Mouse (Mus musculus) heart, embryonic 10.5 days (tissue): ENCODE results near the gene Zc3h12a. TPM values are rescaled to one million over a fixed set of nuclear protein-coding genes. Genes with fewer than 3 reads are reported as not detected.

Source experiments
- DNase-seq: peaks from one replicate; pipeline ENCODE4 v3.0.0-alpha.2; 2017; ENCODE audit warnings: low spot score
- H3K27ac ChIP-seq: fragments of 300-500 bp; sonication (generic); 2 replicates; pipeline ENCODE4 v1.5.1; 2016; ENCODE audit warnings: mild to moderate bottlenecking
- H3K27me3 ChIP-seq: fragments of 300-500 bp; sonication (generic); 2 replicates; pipeline ENCODE4 v1.6.1; 2016; ENCODE audit warnings: mild to moderate bottlenecking; ENCODE audit not compliant: poor library complexity, insufficient read depth, severe bottlenecking
- H3K36me3 ChIP-seq: fragments of 300-500 bp; sonication (generic); 2 replicates; pipeline ENCODE4 v1.6.1; 2016; ENCODE audit warnings: mild to moderate bottlenecking, moderate library complexity
- H3K4me1 ChIP-seq: fragments of 300-500 bp; sonication (generic); 2 replicates; pipeline ENCODE4 v1.6.1; 2016; ENCODE audit warnings: mild to moderate bottlenecking
- H3K4me3 ChIP-seq: fragments of 300-500 bp; sonication (generic); 2 replicates; pipeline ENCODE4 v1.5.1; 2016; ENCODE audit warnings: mild to moderate bottlenecking, moderate library complexity
- H3K9me3 ChIP-seq: fragments of 300-500 bp; sonication (generic); 2 replicates; pipeline ENCODE4 v1.6.1; 2016; ENCODE audit warnings: mild to moderate bottlenecking, moderate library complexity
- WGBS: fragments of 180-500 bp; shearing (Covaris S2); methylation state at CpG from one replicate; pipeline ENCODE4 v1.1.7; 2016; 5-methylcytosine and 5-hydroxymethylcytosine counted together
- polyA plus RNA-seq: library from polyadenylated mRNA; unstranded; fragments of >200 nt; fragmentation: Nextera tagmentation; extraction: Ambion mirVana; gene quantifications from 2 replicates; pipeline ENCODE4 v1.2.1, GENCODE M21; 2016

The Zc3h12a gene
- polyA plus RNA-seq, result 0.92 and 1.2 TPM in 2 replicates

GRCm38 (mm10) chr4:125127305-125128084 lies at the start of gene Zc3h12a:
Gene Zc3h12a, minus strand, starts transcription at chr4:125127840.
- peak within 1 kb of the TSS; percentile 83 for H3K27ac ChIP-seq
- peak; percentile 96 for DNase-seq
- peak within 1 kb of the TSS; percentile 84 for H3K4me3 ChIP-seq
- H3K36me3 ChIP-seq, result no peaks in the 10 kb centered on the region
- H3K4me1 ChIP-seq, result peaks cover 58% of the 10 kb centered on the region
- 2% methylated on average over 62 of the region's 62 CpGs for WGBS
- H3K27me3 ChIP-seq, result peaks cover 13% of the 10 kb centered on the region; the same call in 1 of the 2 replicates
- H3K9me3 ChIP-seq, result no peaks in the 10 kb centered on the region

- Histone ChIP-seq H3K4me1 (0 out of 2 replicates have a peak, but pooled peaks cover 8% of the 10 kb centered on the region), H3K27ac (no peak overlapping the region), H3K9me3 (no peaks in the 10 kb centered on the region)
Measured at GRCm38 (mm10) chr4:125176639-125177165, 49.1 kb upstream of the Zc3h12a start.

GRCm38 (mm10) chr4:125176190-125176589 lies 48.5 kb upstream of the Zc3h12a start:
- no peak overlapping the region for H3K4me3 ChIP-seq
- DNase-seq, result no peak
- no peak overlapping the region for H3K27ac ChIP-seq
- H3K27me3 ChIP-seq, result peaks cover 10% of the 10 kb centered on the region; the same call in 1 of the 2 replicates
- H3K36me3 ChIP-seq, result no peaks in the 10 kb centered on the region
- 87% methylated on average over 5 of the region's 5 CpGs for WGBS
- 0 out of 2 replicates have a peak, but pooled peaks cover 8% of the 10 kb centered on the region for H3K4me1 ChIP-seq
- H3K9me3 ChIP-seq, result no peaks in the 10 kb centered on the region

More at GRCm38 (mm10) chr4:125176639-125177165, 49.1 kb upstream of the Zc3h12a start:
- no peak overlapping the region for H3K4me3 ChIP-seq
- DNase-seq, result no peak
- WGBS, result 29% methylated on average over 13 of the region's 13 CpGs
- no peaks in the 10 kb centered on the region for H3K36me3 ChIP-seq
- peaks cover 5% of the 10 kb centered on the region; the same call in 1 of the 2 replicates for H3K27me3 ChIP-seq

- DNase-seq, result no peak
- peaks cover 15% of the 10 kb centered on the region; the same call in 1 of the 2 replicates for H3K27me3 ChIP-seq
- no peak overlapping the region for H3K27ac ChIP-seq
- no peak overlapping the region for H3K4me3 ChIP-seq
- no peaks in the 10 kb centered on the region for H3K9me3 ChIP-seq
- 0 out of 2 replicates have a peak, but pooled peaks cover 8% of the 10 kb centered on the region for H3K4me1 ChIP-seq
- WGBS, result 67% methylated on average over 2 of the region's 2 CpGs
- H3K36me3 ChIP-seq, result no peaks in the 10 kb centered on the region
Measured at GRCm38 (mm10) chr4:125175591-125175990, 48.0 kb upstream of the Zc3h12a start.

GRCm38 (mm10) chr4:125174516-125175185 lies 47.0 kb upstream of the Zc3h12a start:
- H3K36me3 ChIP-seq, result no peaks in the 10 kb centered on the region
- H3K9me3 ChIP-seq, result no peaks in the 10 kb centered on the region
- 76% methylated on average over 5 of the region's 5 CpGs for WGBS
- 0 out of 2 replicates have a peak, but pooled peaks cover 8% of the 10 kb centered on the region for H3K4me1 ChIP-seq
- no peak for DNase-seq
- no peak overlapping the region for H3K27ac ChIP-seq
- no peak overlapping the region for H3K4me3 ChIP-seq
- peaks cover 19% of the 10 kb centered on the region; the same call in 1 of the 2 replicates for H3K27me3 ChIP-seq

GRCm38 (mm10) chr4:125173150-125173549 lies 45.5 kb upstream of the Zc3h12a start:
- Histone ChIP-seq H3K4me1 (0 out of 2 replicates have a peak, but pooled peaks cover 8% of the 10 kb centered on the region), H3K36me3 (no peaks in the 10 kb centered on the region), H3K27me3 (peaks cover 19% of the 10 kb centered on the region; the same call in 1 of the 2 replicates), H3K27ac (no peak overlapping the region), H3K4me3 (no peak overlapping the region), H3K9me3 (no peaks in the 10 kb centered on the region)
- DNase-seq, result no peak
- WGBS, result 69% methylated on average over 5 of the region's 5 CpGs

GRCm38 (mm10) chr4:125172736-125173135 lies 45.1 kb upstream of the Zc3h12a start:
- WGBS, result 90% methylated on average over 13 of the region's 13 CpGs
- no peak overlapping the region for H3K27ac ChIP-seq
- no peak overlapping the region for H3K4me3 ChIP-seq
- H3K4me1 ChIP-seq, result 0 out of 2 replicates have a peak, but pooled peaks cover 8% of the 10 kb centered on the region
- DNase-seq, result no peak
- H3K9me3 ChIP-seq, result no peaks in the 10 kb centered on the region
- H3K27me3 ChIP-seq, result peaks cover 19% of the 10 kb centered on the region; the same call in 1 of the 2 replicates
- no peaks in the 10 kb centered on the region for H3K36me3 ChIP-seq

- H3K27me3 ChIP-seq, result peaks cover 22% of the 10 kb centered on the region; the same call in 1 of the 2 replicates
- H3K36me3 ChIP-seq, result no peaks in the 10 kb centered on the region
- H3K27ac ChIP-seq, result no peak overlapping the region
- WGBS, result 53% methylated on average over 1 of the region's 1 CpGs
- no peaks in the 10 kb centered on the region for H3K9me3 ChIP-seq
- H3K4me3 ChIP-seq, result no peak overlapping the region
- no peaks in the 10 kb centered on the region for H3K4me1 ChIP-seq
- no peak for DNase-seq
Measured at GRCm38 (mm10) chr4:125167723-125168122, 40.1 kb upstream of the Zc3h12a start.

- H3K9me3 ChIP-seq, result no peaks in the 10 kb centered on the region
- no peaks in the 10 kb centered on the region for H3K36me3 ChIP-seq
- H3K27me3 ChIP-seq, result peaks cover 26% of the 10 kb centered on the region; the same call in 1 of the 2 replicates
- peaks cover 4% of the 10 kb centered on the region; the same call in 1 of the 2 replicates for H3K4me1 ChIP-seq
- H3K4me3 ChIP-seq, result no peak overlapping the region
- H3K27ac ChIP-seq, result no peak overlapping the region
- 84% methylated on average over 6 of the region's 6 CpGs for WGBS
- DNase-seq, result no peak
Measured at GRCm38 (mm10) chr4:125164861-125165260, 37.2 kb upstream of the Zc3h12a start.

GRCm38 (mm10) chr4:125162701-125163100 lies 35.1 kb upstream of the Zc3h12a start:
- Histone ChIP-seq H3K36me3 (no peaks in the 10 kb centered on the region), H3K4me1 (peaks cover 4% of the 10 kb centered on the region; the same call in 1 of the 2 replicates), H3K27ac (no peak overlapping the region), H3K4me3 (no peak overlapping the region), H3K27me3 (peaks cover 45% of the 10 kb centered on the region), H3K9me3 (no peaks in the 10 kb centered on the region)
- WGBS, result 57% methylated on average over 7 of the region's 7 CpGs
- DNase-seq, result no peak

- DNase-seq, result no peak
- no peaks in the 10 kb centered on the region for H3K36me3 ChIP-seq
- WGBS, result 59% methylated on average over 8 of the region's 8 CpGs
- H3K27ac ChIP-seq, result no peak overlapping the region
- H3K4me3 ChIP-seq, result no peak overlapping the region
- peaks cover 49% of the 10 kb centered on the region for H3K27me3 ChIP-seq
- peaks cover 4% of the 10 kb centered on the region; the same call in 1 of the 2 replicates for H3K4me1 ChIP-seq
- no peaks in the 10 kb centered on the region for H3K9me3 ChIP-seq
Measured at GRCm38 (mm10) chr4:125161392-125161791, 33.8 kb upstream of the Zc3h12a start.

GRCm38 (mm10) chr4:125160951-125161331 lies 33.3 kb upstream of the Zc3h12a start:
- no peaks in the 10 kb centered on the region for H3K9me3 ChIP-seq
- no peaks in the 10 kb centered on the region for H3K36me3 ChIP-seq
- H3K4me1 ChIP-seq, result peaks cover 4% of the 10 kb centered on the region; the same call in 1 of the 2 replicates
- WGBS, result 73% methylated on average over 10 of the region's 10 CpGs
- no peak overlapping the region for H3K27ac ChIP-seq
- H3K4me3 ChIP-seq, result no peak overlapping the region
- H3K27me3 ChIP-seq, result peaks cover 49% of the 10 kb centered on the region
- DNase-seq, result no peak
